Mouse (Mus musculus): ENCODE results near the gene Sh3bgrl2.

Gene Sh3bgrl2

DNA sequence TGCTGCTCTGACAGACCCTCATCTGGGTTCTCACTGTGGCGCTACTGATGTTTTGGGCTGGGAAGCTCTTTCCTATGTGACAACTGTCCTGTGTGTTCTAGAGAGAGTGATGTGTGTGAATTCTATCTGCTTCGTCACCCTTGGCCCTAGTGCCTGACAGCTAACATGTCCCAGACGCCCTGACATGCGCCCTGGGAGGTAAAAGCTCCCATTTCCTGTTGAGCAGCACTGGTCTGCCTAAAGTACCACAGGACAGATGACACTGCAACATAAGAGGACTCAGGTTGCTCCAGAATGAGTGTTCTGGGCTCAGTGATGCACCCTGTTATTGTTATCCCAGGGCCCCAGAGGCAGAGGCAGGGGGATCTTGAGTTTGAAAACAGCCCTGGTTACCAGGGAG, 12.5 kb downstream of the Sh3bgrl2 start:
- no peak for DNase-seq (ENCODE audit: low spot score)

DNA sequence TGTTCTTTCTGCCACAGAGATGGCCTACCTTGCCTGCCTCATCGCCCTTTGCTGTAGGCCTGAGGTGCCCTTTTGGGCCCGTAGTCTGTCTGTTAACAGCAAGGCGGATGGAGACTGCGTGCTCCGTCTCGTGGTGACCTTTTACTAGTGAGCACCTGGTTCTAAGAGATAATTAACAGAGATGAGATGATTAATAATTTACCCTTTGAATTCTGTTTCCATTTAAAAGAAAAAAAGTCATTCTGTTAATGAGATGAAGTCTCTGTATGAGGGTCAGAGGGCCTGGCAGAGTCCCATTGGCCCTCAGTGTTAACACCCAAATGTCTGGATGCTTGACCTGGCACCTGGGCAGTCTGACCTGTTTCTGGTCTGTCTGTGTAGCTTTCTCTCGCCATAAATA, 14.8 kb downstream of the Sh3bgrl2 start:
- no peak for DNase-seq (ENCODE audit: low spot score)

DNA sequence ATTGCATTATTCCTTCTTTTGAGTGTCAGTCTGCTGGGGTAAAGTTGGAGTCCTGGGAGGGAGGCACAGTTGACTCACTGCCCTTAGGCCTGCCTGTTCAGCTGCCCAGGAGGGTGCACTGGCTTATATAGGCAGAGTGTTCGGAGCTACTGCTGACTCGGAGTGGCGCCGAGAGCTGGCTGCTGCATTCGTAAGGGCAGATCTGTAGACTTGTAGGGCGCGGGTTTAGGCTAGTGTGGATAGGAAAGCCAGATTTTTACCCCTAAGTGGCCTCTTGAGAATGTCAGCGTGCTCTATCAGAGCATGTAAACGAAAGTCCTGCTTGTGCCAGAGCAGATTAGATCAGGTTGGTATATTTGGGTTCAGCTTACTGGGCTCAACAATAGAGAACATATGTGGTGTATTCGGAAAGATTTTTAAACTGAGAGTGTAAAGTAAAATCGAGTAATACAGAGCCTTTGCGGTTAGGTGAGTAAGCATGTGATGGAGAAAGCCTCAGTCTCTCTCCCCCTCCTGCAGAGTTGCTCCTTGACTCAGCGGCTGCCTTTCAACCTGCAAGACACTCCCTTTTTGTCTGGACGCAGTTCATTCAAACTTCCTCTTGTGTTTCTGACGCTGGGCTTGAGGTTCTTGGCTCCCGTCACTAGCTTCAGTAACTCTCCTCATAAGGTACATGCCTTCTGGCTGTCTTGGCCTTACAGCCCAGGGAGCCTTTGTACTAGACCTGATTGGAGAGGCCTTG, 15.9 kb downstream of the Sh3bgrl2 start:
- DNase-seq (ENCODE audit: low spot score), result no peak

DNA sequence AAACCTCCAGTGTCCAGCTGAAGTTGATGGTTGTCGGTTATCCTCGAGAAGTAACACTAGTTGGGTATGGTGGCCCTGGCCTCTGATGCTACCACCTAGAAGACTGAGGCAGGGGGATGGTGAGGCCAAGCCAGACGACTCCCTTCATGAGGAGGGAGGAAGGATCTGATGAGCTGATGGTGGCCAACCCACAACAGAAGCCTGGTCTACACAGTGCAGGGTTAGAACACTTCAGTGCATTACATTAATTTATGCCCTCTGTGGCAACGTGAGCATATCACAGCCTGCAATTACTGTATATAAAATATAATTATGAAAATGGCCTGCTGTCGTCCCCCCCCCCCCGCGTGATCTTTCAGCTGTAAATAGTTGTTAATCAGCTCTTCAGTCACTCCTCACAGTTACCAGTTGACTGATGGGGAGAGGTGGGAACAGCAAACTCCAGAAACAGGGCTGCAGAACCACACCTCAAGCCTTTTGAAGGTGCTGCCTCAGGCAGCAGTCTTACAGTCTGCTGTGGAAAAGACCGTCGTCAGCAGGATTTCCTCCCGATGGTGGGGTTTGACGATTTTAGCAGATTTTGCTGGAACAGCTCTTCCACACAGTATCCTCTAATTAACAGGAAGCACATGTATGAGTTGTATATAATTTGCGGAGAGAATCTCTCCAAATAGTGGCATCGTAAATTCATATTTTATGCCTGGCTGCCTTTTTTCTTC, 17.0 kb downstream of the Sh3bgrl2 start:
- DNase-seq (ENCODE audit: low spot score), result no peak

DNA sequence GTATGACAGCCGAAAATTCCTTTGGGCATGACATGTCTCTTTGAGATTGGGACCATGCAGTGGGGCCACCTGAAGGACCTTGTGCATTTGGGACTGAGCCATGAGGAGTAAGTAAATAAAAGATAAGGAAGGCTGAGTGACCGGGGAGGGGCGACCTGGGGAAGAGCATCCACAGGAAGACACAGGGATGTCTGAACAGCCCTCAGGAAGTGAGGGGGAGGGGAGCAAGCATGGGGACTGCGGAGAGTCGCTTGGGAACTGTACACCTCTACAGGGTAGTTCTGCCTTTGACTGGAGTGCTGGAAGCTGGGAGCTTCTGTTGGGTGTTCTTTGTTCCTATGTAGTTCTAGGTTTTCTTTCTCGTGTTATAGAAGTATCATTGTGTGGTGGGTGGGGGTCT, 18.0 kb downstream of the Sh3bgrl2 start:
- no peak for DNase-seq (ENCODE audit: low spot score)

DNA sequence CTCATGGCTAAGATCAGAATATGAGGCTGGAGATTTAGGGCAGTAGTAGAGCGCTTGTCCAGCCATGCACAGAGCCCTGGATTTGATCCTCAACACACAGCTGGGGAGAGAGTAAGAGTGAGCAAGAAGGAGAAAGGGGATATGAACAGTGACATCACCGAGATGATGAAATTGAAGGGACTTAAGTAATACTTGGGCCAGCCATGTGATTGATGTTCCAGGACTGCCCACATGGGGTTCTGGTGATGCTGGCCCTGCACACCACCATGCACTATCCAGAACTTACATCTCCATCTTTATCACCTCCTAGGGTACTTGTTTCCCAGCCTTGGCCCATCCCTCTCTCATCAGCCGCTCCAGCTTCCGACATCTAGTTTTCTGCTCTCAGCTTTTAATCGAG, 20.0 kb downstream of the Sh3bgrl2 start:
- no peak for DNase-seq (ENCODE audit: low spot score)

DNA sequence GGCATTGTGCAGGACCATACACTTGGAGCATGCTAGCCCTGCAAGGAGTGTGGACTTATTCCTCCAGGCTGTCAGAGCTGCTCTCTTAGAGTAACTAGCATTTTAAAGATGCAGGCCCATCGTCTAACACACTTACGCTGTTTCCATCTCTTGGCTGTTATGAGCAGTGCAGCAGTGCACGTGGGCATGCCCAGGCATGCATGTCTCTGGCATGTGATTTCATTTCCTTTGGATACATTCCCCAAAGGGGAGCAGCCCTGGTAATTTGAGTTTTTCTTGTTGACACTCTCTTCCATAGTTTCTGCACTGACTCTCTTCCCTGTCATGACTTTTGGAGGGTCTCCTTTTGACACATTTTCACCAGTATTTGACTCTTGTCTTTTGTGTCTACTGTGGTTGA, 20.8 kb downstream of the Sh3bgrl2 start:
- no peak for DNase-seq (ENCODE audit: low spot score)

DNA sequence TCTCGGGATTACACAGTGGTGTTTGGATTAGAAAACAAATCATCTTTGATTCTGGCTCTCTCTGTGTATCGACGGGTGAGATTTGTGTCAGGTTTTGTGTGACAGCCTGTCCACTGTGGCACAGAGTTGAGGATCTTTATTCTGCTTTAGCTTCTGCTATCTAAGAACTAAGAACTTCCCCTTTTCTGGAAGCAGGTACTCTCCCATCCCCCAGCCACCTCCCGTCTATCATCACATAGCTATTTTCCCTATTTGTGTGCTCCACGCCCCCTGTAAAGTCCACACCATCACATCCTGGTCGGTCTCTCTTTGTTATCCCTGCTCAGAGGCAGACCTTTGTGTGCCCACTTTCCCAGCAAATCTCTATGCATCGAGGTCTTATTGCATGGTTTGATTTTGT, 21.8 kb downstream of the Sh3bgrl2 start:
- DNase-seq (ENCODE audit: low spot score), result no peak

DNA sequence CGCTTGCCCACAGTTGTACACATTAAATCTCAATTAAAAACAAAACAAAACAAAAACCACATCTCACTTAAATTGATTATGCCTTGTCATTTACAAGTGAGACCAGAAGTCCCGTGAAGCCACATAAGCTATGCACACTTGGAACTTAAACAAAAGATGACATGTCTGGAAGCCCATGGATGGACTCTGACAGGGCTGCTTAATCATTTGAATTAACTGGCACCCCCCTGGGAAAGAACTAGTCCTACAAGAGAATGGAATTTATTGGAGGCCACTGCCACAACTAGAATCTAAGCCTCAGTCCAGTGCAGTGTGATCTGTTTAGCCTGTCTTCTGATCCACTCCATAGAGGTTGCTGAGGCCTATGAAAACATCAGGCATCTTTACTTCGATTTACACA, 23.2 kb downstream of the Sh3bgrl2 start:
- DNase-seq (ENCODE audit: low spot score), result no peak

DNA sequence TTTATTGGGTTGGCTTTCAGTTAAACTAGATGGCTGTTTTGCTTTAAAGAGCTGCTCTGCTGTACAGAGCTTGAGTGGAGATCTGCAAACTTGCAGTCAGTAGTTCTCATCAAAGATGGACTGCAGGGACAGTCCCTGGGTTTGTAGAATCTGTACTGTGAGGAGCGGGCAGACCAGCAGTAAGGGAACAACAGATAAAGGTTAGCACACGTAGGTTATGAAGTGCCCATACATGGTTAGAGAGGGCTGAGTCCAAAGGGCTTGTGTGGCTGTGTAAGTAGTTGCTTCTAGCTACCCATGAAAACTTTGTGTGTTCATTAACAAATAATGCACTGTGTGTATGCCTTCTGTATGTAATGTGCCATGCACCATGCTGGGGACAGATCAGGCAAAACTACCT, 24.2 kb downstream of the Sh3bgrl2 start:
- DNase-seq (ENCODE audit: low spot score), result no peak

DNA sequence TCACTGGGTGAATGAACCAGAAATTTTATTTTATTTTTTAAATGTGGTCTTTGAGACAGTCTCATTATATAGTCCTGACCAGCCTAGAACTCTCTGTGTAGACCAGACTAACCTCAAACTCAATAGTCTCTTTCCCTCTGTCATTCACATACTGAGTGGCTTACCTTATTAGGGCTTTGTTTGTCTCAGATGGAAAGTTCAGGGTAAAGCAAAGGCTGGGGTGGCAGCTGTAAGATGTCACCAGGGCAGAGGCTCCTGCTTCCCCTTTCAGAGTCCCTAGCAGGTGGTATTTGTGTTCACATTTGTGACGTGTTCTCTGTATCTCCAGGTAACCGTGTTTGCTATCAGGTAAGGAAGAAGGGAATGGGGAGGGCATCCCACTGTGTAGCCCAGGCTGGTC, 24.7 kb downstream of the Sh3bgrl2 start:
- no peak for DNase-seq (ENCODE audit: low spot score)

DNA sequence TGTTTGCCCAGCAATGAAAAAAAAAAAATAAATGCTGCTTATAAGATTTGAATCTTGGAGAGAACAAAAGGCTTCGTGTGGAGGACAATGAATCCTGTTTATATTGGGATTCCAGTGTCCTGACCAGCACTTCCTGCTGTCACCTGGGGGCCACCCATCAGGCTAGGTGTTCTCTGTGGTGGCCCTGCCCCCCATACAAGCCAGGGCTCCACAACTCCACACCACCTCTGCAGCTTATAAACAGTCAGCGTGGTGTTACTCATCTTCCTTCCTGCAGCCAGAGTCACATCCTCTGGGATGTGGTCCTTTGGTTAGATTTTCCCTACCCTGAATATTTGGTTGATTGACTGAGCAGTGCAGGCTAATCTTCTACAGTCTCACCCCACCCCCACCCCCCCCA, 25.5 kb downstream of the Sh3bgrl2 start:
- no peak for DNase-seq (ENCODE audit: low spot score)

DNA sequence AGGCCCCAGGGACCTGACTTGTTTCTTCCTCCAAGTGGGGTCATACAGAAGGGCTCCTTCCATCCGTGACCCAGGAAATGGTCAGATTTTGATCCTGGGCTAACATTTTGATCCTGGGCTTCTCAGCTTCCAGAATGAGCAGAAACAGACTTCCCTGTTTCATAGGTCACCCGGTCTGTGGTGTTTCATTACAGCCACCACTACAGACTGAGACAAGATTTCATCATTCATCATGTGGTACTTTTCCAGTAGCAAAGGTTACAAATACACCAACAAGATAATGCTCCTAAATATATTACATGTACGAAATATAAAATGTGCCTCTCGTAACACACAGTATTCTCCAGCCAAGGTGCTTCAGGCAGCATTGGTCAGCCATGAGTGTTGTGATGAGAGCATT, 27.3 kb downstream of the Sh3bgrl2 start:
- DNase-seq (ENCODE audit: low spot score), result no peak

DNA sequence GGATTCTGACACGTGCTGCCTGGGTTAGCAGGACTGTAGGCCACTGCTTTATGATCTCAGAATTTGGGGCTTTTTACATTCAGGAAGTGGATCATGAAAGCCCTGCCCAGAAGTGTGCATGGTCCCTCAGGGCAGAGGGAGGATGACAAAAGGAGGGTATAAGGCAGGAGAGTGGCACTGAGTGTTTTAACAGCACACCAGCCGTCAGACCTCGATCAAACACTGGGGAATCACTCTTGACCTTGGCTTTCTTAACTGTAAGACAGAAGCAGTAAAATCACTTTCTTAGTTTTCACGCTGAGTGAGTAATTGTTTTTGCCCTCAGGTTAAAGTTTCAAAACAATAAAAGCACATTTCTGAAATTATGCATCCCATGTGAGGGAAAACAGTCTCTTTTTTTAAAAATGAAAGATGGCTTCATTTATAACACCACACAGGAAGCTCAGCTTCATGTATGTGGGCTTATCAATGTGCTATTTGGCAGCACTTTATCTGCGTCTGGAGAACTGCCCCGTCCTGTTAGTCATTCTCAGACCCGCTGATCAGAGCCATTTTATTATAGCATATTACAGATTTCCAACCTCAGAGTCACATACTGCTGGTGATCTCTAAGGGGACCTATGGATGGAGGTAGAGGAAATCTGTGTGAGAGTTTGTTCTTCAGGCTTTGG, 28.0 kb downstream of the Sh3bgrl2 start:
- DNase-seq (ENCODE audit: low spot score), result no peak

DNA sequence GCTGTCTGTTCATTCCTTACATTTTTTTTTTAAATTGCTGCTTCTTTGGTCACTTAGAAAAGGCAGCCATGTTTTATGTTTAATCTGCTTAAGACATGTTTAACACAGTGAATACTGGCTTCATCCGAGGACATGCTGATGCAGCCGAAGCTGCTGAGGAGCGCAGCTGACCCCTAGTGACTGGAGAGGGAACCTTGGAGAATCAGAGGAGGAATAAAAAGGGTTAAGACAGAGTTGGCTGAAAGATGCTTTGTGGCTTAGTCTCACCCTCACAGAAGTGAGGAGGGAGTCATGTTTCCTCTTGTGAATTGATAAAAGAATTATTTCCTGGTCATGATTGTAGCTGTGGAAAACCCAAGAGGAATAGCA, 28.5 kb downstream of the Sh3bgrl2 start:
- no peak for DNase-seq (ENCODE audit: low spot score)

DNA sequence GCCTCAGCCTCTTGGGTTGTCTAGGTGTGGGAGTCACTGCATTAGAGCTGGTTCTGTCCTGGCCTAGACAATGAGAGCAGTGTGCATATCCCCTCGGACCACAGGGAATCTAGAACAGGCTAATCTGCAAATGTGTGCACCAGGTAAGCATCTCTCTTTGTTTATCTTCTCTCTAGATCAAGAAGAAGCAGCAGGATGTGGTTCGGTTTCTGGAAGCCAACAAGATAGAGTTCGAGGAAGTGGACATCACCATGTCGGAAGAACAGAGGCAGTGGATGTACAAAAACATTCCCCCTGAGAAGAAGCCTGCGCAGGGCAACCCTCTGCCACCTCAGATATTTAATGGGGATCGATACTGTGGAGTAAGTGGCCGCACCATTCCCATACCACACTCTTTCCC, 29.1 kb downstream of the Sh3bgrl2 start:
- no peak for DNase-seq (ENCODE audit: low spot score)

DNA sequence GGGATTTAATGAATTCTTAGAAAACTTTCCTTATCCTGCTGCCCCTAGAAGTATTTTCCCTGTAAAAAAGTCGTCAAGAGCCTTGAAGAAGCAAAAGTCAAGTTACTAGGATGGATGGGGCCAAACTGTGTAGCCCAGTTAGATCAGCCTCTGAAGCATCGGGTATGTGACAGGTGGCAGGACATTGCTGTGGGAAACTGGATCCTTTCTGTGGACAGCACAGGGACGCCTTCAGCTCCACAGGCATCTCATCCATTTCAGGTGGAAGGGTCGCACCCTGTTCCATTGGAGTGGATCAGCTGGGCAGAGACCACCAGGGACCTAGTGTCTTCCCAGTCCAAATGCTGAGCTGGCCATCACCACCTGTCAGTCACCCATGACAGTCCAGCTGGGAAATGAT, 30.9 kb downstream of the Sh3bgrl2 start:
- no peak for DNase-seq (ENCODE audit: low spot score)

DNA sequence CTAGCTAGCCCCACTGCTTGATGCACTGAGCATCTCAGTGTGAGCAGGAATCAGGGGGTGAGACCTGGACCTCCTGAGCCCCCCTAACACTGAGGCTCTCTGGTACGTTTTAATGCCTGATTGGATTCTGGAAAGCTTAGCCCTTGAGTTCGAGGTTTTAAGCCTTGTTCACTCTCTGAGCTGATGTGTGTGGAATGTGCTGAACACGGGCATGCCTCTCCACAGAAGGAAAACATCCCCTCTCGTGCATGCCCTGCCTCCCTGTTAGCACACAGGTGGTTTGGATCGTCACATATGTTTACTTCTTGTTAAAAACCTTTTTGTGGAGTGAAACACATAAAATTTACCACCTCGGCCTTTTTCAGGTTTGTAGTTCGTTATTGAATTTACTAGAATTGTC, 34.6 kb downstream of the Sh3bgrl2 start:
- DNase-seq (ENCODE audit: low spot score), result no peak

DNA sequence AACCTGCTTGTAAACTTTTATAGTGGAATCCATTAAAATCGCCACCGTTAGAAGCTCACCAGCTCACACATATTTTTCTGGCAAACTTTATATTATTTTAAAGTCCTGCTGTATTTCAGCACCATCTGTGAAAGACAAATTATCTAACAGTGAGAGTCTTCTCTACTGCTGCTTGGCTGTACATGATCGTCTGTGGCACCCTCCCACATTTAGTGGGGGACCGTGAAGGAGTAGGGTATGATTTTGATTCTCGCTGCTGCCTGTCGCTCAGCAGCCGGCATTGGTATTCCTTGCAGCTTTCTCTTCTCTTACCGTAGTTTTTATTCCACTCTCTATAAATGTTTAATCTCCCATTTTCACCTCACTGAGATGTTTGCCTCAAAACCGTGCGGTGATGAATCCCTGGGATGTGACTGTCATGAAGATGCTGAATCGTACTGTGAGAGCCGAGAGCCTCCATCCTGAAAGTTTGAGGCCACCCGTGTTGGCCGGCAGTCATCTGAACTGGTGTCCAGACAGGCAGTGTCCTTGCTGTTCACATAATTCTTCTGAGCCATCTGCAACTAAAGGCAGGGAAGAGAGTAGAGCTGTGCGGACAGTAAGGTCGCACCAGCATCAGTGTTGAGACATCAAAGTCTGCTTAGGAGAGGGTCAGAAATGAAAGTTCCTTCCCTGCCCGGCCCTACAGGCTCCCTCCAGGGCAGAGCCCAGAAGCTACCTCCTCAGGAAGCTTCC, 38.4 kb downstream of the Sh3bgrl2 start:
- no peak for DNase-seq (ENCODE audit: low spot score)

DNA sequence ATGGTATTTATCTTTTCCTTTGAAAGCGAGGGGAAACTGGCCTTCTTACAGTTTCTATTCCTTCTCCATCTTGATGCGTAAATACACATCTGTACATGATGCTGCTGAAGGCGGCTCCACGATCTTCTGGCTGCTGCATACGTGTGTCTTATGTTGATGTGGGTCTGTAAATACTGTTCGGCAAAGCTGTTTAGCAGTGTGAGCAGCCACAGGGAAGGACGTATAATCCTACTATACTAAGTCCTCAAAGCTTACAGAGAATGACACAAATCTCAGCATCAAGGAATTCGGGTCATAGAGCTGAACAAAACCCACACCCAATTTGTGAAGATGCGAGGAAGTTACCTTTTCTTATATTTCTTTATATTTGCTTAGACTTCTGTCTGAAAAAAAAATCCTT, 39.0 kb downstream of the Sh3bgrl2 start:
- DNase-seq (ENCODE audit: low spot score), result no peak

DNA sequence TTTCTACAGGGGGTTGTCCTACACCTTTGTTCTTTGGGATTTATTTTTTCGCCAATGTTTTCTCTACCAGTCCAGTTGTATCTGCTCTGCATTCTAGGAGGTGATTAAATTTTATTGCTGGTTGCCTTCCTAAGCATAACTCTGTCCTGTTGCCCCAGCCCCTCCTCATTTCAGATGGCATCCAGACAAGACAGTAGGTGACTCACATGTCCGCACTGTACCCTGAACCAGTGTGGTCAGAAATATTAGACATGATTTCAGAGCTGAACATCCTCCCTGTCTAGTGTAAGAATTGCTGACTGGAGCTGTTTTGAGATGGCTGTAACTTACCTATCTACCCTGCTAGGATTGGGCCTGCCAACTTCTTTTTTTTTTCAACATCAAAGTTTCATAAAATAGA, 40.9 kb downstream of the Sh3bgrl2 start:
- no peak for DNase-seq (ENCODE audit: low spot score)

DNA sequence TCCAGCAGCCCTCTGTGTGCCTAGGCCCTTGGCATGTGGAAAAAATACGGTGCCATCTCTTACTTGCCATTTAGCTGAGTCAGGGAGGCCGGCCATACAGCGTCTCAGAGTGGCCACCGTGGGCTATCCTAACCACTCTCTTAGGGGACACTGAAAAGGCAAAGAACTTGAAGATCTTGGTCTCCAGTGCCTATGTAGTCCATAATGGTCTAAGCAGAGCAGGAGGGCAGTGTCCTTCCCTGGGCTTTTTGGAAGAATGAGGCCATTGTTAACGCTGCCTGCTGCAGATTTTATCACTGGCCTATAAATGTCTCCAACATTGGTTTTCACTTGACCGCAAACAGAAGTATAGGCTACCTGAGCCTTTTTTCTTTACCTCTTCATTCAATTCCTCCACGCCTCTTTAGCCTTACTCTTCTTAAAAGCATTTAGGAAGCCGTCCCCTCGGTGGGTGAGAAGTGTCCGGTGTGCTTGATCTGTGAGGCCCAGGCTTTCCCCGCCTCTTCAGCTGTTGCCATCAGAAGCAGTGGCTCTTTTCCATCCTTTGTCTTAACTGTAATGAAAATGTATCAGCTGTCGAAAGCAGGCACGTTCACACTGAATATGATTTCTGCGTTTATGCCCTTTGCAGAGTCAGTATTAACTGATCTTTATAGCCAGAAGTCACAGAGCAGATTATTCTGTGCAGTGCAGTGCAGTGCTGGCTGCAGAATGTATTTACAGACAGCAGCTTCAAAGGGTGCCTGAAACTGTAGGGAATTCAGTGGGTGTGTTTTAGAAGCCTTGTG, 41.7 kb downstream of the Sh3bgrl2 start:
- no peak for DNase-seq (ENCODE audit: low spot score)

Measured in urinary bladder, postnatal 25 days (tissue).